Mouse (Mus musculus) ES-E14 (cell line): ENCODE measurements around the gene Got1. TPM values are rescaled to one million over a fixed set of nuclear protein-coding genes. Genes with fewer than 3 reads are reported as not detected.

Source experiments
- DNase-seq: peaks from one replicate; pipeline ENCODE4 v3.0.0-alpha.2; 2013; ENCODE audit warnings: low read depth, low spot score
- H3K27ac ChIP-seq: 2 replicates; pipeline ENCODE4 v1.5.1; 2012; ENCODE audit warnings: low read depth, mild to moderate bottlenecking, low read length, moderate library complexity, mixed read lengths; ENCODE audit not compliant: poor library complexity, insufficient read depth, severe bottlenecking
- H3K36me3 ChIP-seq: 2 replicates; pipeline ENCODE4 v1.6.1; 2012; ENCODE audit warnings: mild to moderate bottlenecking, low read length, moderate library complexity, mixed read lengths; ENCODE audit not compliant: control insufficient read depth, poor library complexity, insufficient read depth, severe bottlenecking
- H3K4me1 ChIP-seq, 2 experiments: fragments of 150-350 bp in 1 of 2; sonication (generic) in 1 of 2; 2 replicates each; pipeline ENCODE4 v1.6.1; 2012; ENCODE audit warnings: low read length in 2 of 2, mild to moderate bottlenecking in 1 of 2, mixed read lengths in 1 of 2; ENCODE audit not compliant: control insufficient read depth in 2 of 2, insufficient read depth in 2 of 2, poor library complexity in 1 of 2
- H3K4me3 ChIP-seq, 2 experiments: fragments of 150-350 bp in 1 of 2; sonication (generic) in 1 of 2; 2 replicates each; pipeline ENCODE4 v1.5.1; 2012; ENCODE audit warnings: low read length in 2 of 2, low read depth in 1 of 2, mild to moderate bottlenecking in 1 of 2, mixed read lengths in 1 of 2; ENCODE audit not compliant: insufficient read depth in 1 of 2, poor library complexity in 1 of 2, severe bottlenecking in 1 of 2
- H3K9ac ChIP-seq: 2 replicates; pipeline ENCODE4 v1.6.1; 2012; ENCODE audit warnings: low read depth, mild to moderate bottlenecking, low read length, mixed read lengths; ENCODE audit not compliant: poor library complexity, insufficient read depth, severe bottlenecking
- H3K9me3 ChIP-seq: fragments of 150-350 bp; sonication (generic); 2 replicates; pipeline ENCODE4 v1.6.1; 2012; ENCODE audit warnings: low read depth, mild to moderate bottlenecking, low read length; ENCODE audit not compliant: control insufficient read depth, insufficient read depth
- CHD2 ChIP-seq: IDR thresholded peaks from 2 replicates; pipeline ENCODE4 v1.6.1; 2014; ENCODE audit warnings: mild to moderate bottlenecking, low read depth, low read length, inconsistent platforms
- HCFC1 ChIP-seq: IDR thresholded peaks from 2 replicates; pipeline ENCODE4 v1.6.1; 2012; ENCODE audit warnings: low read length, inconsistent platforms, borderline replicate concordance; ENCODE audit not compliant: insufficient read depth
- MAFK ChIP-seq: IDR thresholded peaks from 2 replicates; pipeline ENCODE4 v1.6.1; 2014; ENCODE audit warnings: mild to moderate bottlenecking, low read depth, low read length, inconsistent platforms; ENCODE audit not compliant: insufficient read depth
- ZC3H11A ChIP-seq: IDR thresholded peaks from 2 replicates; pipeline ENCODE4 v1.6.1; 2012; ENCODE audit warnings: low read depth, mild to moderate bottlenecking, inconsistent platforms, low read length, borderline replicate concordance
- ZNF384 ChIP-seq: IDR thresholded peaks from 2 replicates; pipeline ENCODE4 v1.6.1; 2012; ENCODE audit warnings: low read depth, low read length, inconsistent platforms
- in situ Hi-C, 2 experiments: fragments of 600-800 bp; cut with MboI; formaldehyde crosslinking; loops; one replicate each; pipeline ENCODE4 v1.15.1; 2025; ENCODE audit warnings: low sequenced_read_pairs in 2 of 2, inconsistent platforms in 1 of 2; ENCODE audit not compliant: unreplicated experiment in 2 of 2
- total RNA-seq: library from RNA; depleted of rRNA; stranded (reverse); fragments of 300-350 nt; gene quantifications from 2 replicates; pipeline ENCODE4 v1.2.3, GENCODE M21; 2012; rRNA removed

Got1 gene
- total RNA-seq = 77.3 and 81.8 TPM in 2 replicates

DNA sequence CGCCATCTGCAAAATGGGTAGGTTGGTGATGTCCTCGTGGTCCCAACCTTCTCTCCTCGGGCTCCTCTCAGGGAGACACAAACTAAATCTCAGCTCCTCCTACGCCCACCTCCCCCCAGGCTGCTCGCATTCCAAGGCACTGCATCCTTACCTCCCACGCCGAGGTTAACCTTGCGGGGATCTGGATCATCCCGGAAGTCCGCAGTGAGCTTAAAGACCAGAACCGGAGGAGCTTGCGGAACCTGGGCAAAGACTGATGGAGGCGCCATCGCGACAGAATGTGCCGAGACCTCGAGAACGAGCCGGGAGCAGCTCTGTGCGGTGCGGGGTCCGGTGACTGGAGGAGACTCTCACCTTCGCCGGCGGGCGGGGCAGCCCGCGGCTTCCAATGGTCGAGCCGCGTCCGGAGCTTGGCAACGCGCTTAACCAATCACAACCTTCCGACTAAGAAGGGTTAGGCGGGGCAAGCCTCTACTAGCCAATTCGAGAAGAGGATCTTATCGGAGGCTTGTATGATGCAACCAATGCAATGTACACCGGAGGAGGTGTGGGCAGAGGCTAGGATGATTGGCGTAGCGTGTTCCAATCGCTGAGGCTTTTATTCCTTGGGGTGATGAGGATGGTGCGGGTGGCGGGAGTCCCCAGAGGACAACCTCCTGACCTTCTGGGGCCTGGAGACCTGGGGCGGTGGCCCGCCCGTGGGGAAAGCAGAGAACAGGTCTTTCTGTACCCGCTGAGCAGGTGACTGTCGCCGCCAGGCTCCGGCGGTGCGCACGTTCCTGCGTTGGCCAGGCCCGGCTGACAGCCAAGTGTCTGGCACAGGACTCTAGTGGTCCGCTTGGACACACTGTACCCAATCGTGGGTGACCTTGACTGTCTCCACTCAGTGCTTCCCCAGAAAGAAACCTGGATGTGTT, at the start of gene Got1:
TSS of gene Got1 (minus strand) at position 419 of the 917 bp plus-strand sequence.
- Histone ChIP-seq H3K36me3 (peaks cover 9% of the 10 kb centered on the region), H3K4me1 (peaks cover 8 to 20% of the 10 kb centered on the region in 2 experiments), H3K4me3 (peak within 1 kb of the TSS; percentile 77 to 93), H3K27ac (peak within 1 kb of the TSS; percentile 75), H3K9ac (peak within 1 kb of the TSS; percentile 82), H3K9me3 (no peaks in the 10 kb centered on the region)
- TF ChIP-seq ZNF384 (no peak), CHD2 (peak; percentile 94), HCFC1 (0 out of 2 replicates have a peak, but pooled peaks have one; percentile 22)
- in situ Hi-C loops = no loop called here
- DNase-seq = peak; percentile 90

DNA sequence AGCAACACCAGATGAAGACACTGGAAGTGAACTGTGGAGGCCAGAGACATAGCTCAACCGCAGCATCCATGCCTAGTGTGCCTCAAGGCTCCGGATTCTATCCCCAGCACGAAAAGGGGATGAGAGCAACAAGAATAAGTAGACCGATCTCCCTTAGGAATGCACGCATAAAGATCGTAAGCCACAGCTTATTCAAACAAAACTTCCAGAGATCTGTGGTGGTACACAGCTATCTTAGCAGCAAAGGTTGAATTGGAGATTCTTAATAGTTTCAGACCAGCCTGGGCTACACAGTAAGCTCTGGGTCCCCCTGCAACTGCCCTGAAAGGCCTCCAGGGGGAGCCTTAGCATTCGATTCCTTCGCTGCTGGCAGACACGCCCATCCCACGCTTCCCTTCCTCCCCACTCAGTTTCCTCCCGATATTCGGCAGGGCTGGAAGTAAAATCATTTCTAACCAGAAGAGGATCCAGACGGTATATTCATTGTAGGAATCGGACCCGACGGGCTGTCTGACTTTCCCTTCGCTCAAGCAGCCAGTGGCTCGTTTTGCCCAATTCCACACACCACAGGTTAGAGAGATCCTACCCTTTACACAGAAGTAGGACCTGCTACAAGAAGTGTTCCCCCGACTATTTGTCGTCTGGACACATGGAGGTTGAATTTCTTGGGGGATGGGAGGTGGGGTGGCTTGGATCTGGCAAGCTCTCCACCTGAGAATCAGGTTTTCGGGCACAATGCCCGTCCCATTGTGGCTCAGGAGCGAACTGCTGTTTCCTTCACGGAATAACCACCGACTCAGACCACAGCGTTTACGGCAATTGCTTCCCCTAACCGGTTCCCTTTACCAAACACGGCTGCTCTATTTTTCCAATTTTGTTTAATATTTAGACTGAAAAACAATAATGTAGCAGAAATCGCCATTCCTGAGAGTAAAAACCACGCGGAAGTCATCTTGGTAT, 46.7 kb upstream of the Got1 start:
- peak; percentile 81 for DNase-seq
- no peak overlapping the region for H3K27ac ChIP-seq
- H3K9ac ChIP-seq = peak overlapping the region; percentile 39; the same call in 1 of the 2 replicates
- no peaks in the 10 kb centered on the region for H3K4me1 ChIP-seq
- TF ChIP-seq MAFK = no peak
- TF ChIP-seq HCFC1 = no peak
- peak; percentile 12; the same call in 1 of the 2 replicates for TF ChIP-seq ZC3H11A
- H3K36me3 ChIP-seq = no peaks in the 10 kb centered on the region
- peak overlapping the region in 1 of 2 experiments; percentile 76; a peak in 2 of 4 replicates for H3K4me3 ChIP-seq
- in situ Hi-C loops = no loop called here
- no peaks in the 10 kb centered on the region for H3K9me3 ChIP-seq

DNA sequence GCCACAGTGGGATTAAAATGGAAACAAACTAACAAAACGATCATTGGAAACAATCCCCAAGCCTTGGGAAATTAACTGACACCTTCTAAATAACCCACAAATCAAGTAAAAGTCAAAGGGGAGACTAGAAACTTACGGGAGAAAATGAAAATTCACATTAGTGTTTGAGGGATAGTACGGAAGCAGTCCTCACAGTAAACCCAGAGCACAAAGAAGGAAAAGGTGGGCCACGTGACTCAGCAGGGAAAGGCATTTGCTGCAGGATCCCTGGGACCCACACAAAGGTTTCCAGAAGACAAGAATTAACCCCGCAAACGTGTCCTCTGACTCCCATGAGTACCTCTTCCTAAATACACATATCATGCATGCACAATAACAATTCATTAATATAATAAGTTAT, 44.7 kb upstream of the Got1 start:
- no peak overlapping the region for H3K9ac ChIP-seq
- no peak overlapping the region for H3K27ac ChIP-seq
- no peak for DNase-seq
- H3K9me3 ChIP-seq = no peaks in the 10 kb centered on the region
- no peaks in the 10 kb centered on the region for H3K36me3 ChIP-seq
- H3K4me1 ChIP-seq = no peaks in the 10 kb centered on the region
- H3K4me3 ChIP-seq = no peak overlapping the region
- in situ Hi-C loops = no loop called here
- TF ChIP-seq MAFK = no peak
- no peak for TF ChIP-seq CHD2

DNA sequence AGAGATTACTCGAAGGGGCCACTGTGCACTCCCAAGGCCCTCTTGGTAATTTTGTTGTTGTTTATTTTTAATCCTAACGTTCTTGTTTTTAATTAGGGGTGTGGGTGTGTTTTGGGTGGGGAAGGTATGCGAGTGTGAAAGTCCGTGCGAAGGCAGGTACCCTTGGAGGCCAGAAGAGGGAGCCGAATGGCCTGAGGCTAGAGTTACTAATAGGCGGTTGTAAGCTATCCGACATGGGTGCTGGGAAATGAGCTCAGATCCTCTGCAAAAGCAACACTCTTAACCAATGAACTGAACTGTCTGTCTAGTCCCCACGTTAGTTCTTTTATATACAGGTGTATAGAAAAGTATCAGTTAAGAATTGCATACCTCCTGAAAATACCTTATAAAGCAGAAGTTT, 43.9 kb upstream of the Got1 start:
- no peak overlapping the region for H3K27ac ChIP-seq
- no peak overlapping the region for H3K9ac ChIP-seq
- no peak for TF ChIP-seq ZC3H11A
- TF ChIP-seq HCFC1 = no peak
- TF ChIP-seq MAFK = no peak
- TF ChIP-seq ZNF384 = no peak
- TF ChIP-seq CHD2 = no peak
- no peak for DNase-seq
- H3K4me1 ChIP-seq = no peaks in the 10 kb centered on the region
- no peaks in the 10 kb centered on the region for H3K9me3 ChIP-seq
- H3K4me3 ChIP-seq = no peak overlapping the region
- in situ Hi-C loops = no loop called here
- no peaks in the 10 kb centered on the region for H3K36me3 ChIP-seq
